Mouse (Mus musculus) monocyte, adult 2 months (primary cell): ENCODE results near the gene Rragd.

Experiments used
- DNase-seq, 2 experiments: peaks; one replicate each; pipeline ENCODE4 v3.0.0; 2022; ENCODE audit warnings: low spot score in 2 of 2, low read depth in 1 of 2

Rragd gene

DNA sequence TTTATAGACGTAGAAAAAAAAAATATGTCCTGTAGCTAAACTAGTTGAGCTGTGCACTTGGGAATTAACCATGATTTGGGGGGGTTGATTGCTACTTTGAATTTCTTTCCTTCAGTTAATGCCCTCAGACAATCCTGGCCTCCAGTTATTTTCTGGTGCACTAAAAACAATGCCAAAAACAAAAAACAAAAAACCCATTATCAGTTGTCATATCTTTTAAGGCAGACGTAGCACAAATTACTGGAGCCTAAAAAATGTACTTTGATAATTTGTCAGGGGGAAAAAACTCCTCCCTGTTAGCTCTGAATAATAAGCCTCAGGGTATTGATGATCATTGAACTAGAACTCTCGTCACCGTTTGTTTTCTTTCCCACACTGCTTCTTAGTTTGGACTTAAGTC, 49.2 kb downstream of the Rragd start:
- no peak for DNase-seq

DNA sequence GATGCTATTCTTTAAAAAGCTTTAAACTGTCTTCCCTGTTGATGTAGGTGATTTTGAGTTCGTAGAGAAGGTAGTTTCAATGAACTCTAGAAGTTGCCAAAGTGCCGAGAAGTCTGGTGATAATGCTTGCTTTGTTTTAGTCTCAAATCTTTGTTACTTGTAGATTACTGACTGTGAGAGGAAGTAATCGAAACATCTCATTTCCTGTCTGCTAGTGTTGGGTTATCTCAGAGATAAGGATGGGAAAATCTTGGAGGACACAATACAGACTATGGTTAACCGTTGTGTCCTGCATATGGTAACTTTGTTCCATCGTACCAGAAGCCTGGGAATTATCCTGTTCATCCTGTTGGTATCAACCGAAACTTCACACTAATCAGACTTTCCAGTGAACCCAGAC, 50.7 kb downstream of the Rragd start:
- DNase-seq = no peak

DNA sequence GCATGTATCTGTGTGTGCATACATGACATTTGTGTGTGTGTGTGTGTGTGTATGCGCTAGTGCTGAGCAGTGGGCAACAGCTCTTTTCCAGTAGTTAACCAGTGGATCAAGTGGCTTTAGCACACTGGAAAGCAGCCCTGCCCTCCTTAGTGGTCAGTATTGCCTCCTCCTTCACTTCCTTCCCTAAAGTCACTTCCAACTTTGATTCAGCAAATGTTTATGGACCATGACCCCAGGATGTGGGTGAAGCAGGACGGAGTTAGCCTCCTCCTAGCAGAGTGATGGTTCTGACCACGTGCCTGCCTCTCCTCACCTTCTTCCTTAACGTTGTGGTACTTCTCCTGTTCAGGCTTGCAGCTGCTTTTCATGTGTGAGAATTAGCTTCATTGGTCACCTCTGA, 57.0 kb downstream of the Rragd start:
- no peak for DNase-seq

- no peak for DNase-seq
Observed at GRCm38 (mm10) chr4:33049601-33050000, 66.8 kb downstream of the Rragd start.

GRCm38 (mm10) chr4:33052055-33052454, 69.2 kb downstream of the Rragd start:
- no peak for DNase-seq

GRCm38 (mm10) chr4:33052650-33053049, 69.8 kb downstream of the Rragd start:
- no peak for DNase-seq

DNA sequence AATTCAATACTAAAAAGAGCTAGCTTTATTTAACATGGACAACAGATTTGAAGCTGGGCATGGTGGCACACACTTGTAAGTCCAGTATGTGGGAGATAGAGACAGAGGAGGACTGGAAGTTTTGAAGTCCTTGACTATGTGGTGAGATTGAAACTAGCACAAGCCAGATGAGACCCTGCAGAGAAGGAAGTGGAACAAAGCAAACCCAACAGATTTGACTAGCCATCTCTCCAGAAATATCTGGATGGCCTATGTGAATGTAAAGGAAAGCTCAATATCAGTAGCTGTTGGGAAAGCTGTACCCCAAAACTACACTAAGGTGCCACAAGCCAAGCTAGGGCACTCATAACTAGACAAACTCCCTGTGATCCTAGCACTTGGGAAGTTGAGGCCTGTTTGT, 71.6 kb downstream of the Rragd start:
- no peak for DNase-seq

- no peak for DNase-seq
Observed at GRCm38 (mm10) chr4:33056317-33056716, 73.5 kb downstream of the Rragd start.

GRCm38 (mm10) chr4:33057890-33058687, 75.3 kb downstream of the Rragd start:
- DNase-seq = no peak

- DNase-seq = no peak
Observed at GRCm38 (mm10) chr4:33061158-33061557, 78.3 kb downstream of the Rragd start.

GRCm38 (mm10) chr4:33062981-33063380, 80.1 kb downstream of the Rragd start, which contains the start of gene Gabrr2:
TSS of gene Gabrr2 (plus strand) at chr4:33062999.
- DNase-seq = no peak

- DNase-seq = no peak
Observed at GRCm38 (mm10) chr4:33064986-33065385, 82.1 kb downstream of the Rragd start.

DNA sequence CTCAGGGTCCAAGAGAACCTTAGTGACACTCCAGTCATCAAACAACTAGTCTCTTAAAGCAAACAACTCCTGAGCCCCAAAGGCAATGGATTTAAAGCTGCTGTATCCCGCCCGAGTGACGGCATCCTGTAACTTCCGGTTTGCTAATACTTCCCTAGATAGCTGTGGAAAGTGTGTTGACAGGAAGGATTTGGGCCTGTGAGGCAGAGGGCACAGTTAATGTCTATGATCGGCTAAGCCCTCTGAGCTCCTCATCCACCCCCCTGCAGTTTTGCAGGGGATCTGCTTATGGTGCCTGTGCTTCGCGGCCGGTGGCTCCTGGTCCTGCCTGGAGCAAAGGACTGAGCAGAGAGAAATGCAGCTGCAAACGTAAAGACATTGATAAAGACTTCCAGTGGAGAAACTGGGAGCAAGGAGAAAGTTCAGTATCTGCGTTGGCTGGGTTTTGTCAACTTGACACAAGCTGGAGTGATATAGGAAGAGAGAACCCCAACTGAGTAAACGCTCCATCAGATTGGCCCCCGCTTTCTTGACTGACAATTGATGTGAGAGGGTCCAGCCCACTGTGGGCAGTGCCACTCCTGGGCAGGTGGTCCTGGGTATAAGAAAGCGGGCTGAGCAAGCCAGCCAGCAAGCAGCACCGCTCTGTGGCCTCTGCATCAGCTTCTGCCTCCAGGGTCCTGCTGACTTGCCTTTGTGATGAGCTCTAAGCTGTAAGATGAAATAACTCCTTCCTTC, 83.6 kb downstream of the Rragd start:
- no peak for DNase-seq

GRCm38 (mm10) chr4:33067331-33067730, 84.5 kb downstream of the Rragd start:
- DNase-seq = no peak

DNA sequence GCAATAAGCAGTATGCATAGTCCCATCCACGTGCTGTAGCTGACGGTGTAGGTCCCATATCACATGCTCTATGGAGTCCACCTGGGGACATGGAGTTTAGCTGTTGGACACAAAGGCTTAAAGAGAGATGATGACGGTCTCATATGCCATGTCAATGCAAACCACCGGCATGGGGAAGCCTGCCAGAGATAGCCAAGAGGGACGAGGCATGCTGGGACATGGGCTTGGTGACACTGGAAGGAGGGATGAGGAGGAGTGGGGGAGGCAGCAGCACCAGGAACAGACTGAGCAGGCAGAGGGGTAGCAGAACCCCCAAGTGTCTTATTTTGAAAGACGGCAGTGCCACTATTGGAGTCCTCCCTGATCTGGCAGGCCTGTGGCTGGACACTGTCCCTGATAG, 85.0 kb downstream of the Rragd start:
- no peak for DNase-seq

GRCm38 (mm10) chr4:33068894-33069293, 86.1 kb downstream of the Rragd start:
- DNase-seq = no peak

GRCm38 (mm10) chr4:33070326-33070725, 87.5 kb downstream of the Rragd start:
- no peak for DNase-seq

DNA sequence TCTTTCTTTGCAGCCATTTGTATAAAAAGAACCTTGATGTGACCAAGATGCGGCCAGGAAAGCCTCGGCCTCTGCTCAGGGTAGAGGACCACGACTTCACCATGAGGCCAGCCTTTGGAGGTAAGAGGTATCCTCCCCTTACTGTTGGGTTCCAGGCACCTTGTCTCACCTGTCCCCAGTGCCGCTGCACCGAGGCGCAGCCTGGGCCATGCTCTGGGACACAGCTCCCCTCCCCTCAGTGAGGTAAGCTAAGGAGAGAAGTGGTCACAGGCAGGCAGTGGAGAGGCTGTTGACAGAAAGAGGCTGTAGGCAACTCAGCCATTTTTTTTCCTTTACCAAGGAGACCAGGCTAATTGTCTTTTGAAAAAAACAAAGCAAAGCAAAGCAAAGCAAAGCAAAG, 88.5 kb downstream of the Rragd start:
- DNase-seq = no peak
